Mouse (Mus musculus) megakaryocyte, adult 5-6 weeks (primary cell): ENCODE measurements at regions not wholly inside any gene's neighbourhood (a gene's known extent, or its start where the extent isn't known, plus 50 kb on each side); places are given as distances from the start of the nearest gene placed in this dataset.

Experiments used
- ATAC-seq: 2 replicates; pipeline ENCODE4 v1.8.0; 2016; ENCODE audit warnings: mild to moderate bottlenecking, inconsistent platforms; ENCODE audit not compliant: poor library complexity, severe bottlenecking

DNA sequence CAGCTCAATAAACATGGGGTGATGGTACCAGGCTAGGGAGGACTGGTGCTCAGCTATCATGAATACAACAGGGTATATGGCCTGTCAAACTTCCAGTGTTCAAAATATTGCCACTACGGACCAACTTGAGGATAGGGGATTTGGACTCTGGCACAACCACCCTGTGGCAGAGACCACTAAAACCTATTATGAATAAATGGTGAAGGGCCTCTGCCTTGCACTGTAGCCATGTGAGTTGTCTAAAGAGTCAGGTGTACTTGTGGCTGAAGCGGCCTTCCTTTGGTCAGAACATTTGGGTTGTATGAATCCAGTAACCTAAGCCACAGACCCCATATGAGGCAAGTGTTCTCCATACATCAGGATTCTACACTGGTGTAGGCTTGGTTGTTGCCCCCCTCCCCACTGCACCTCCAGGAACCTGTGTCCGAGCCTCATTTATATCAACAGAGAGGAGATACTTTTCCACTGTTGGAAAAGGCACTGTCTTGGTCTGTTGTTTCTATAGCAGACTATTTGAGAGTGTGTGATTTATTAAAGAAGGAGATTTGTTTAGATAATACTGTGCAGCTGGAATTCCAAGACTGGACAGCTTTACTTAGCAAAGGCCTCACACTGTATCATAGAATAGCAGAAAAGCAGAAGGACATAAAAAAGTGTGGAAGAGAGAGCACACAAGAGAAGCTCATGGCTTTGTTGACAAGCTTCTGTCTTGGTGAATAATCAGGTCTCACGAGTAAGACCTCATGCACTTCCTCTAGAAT lies 112.2 kb upstream of the Nxt1 start:
- ATAC-seq: no peak

DNA sequence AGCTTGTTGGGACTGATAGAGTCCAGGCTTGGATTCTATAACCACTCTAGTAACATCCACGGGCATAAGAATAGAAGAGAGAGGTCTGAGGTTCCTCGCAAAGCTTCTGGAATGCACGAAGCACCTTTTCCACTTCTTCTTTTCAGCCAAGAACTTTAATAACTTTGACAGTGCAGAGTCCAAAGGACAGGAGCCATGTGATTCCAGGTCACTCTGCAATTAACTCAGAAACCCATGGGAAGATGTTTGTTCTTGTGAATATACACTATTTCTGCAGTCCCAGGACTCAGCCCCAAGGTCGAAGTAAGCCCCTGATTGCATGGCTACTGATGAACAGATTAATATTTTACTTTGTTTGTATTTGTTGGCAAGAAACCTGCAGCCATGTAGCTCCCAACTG lies 113.0 kb upstream of the Nxt1 start:
- ATAC-seq: no peak

DNA sequence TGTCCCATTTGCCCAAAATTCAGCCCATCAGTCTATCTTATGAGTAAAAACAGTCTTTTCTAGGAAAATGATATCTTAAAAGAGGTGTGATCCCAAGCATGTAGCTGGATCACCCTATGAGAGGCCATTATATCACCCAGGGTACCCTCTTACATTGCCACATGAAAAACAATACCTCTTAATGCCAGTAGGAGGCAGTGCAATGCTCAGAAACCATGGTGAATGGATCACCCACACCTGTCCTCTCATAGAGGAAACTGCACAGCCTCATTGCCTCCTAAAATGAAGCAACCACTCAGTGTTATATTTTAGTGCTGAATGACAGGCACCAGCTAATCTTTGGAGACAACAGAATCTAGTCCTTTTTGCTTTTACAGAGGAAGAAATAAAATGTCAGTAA lies 114.0 kb upstream of the Nxt1 start:
- ATAC-seq: peak; percentile 84

- no peak for ATAC-seq
These were observed 107.8 kb upstream of the Cd93 start for GRCm38 (mm10) chr2:148551207-148551606.

GRCm38 (mm10) chr2:148549618-148550017 lies 106.3 kb upstream of the Cd93 start:
- ATAC-seq: no peak

- ATAC-seq: no peak
These were observed 99.0 kb upstream of the Cd93 start for GRCm38 (mm10) chr2:148542340-148542739.

GRCm38 (mm10) chr2:148537914-148538510 lies 94.6 kb upstream of the Cd93 start:
- no peak for ATAC-seq

GRCm38 (mm10) chr2:148537251-148537650 lies 93.9 kb upstream of the Cd93 start:
- no peak for ATAC-seq

DNA sequence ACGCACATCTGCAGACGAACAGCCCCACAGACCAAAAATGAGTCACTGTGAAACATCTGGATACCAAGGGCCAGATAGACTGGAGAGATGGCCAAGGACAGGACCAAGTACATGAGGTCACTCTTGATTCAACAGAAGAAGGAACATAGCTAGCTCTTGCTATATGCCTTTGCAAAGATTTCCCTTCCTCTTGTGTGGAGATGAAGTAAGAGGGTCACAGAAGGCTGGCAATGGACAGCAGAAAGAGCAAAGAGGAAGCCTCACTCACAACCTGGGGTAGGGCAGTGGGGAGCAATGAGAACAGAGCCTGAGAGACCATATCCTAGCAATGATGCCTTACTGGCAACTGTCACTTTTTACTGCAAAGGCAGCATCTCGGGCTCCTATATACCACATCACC lies 93.2 kb upstream of the Cd93 start:
- peak; percentile 90 for ATAC-seq

DNA sequence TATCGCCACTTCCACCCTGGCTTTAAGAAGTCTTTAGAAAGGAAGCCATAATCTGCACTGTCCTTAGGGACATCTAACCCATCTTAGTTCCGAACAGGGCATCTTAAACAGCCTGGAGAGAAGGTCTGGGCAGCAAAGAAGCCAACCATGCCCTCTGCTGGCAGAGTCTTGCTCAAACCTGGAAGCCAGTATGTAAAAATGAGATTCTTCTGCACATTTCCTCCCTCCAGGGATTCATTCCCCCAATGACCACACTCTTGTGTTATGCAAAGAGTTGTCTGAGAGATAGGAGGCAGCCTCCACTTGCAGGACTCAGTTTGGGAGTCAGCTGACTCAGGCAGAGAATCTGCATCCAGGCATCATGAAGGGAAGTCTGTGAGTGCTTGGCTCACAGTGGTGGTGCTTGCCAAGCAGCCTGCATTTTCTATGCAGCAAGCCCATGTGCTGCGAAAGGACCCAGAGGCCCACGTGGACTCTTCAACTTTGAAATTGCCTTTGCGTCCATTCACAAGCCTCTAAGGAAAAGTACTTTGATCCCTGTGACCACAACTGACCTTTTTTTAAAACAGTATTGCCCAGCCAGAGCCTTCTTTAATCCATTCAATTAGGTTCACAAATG lies 92.3 kb upstream of the Cd93 start:
- ATAC-seq: peak; percentile 45

GRCm38 (mm10) chr2:148532051-148532450 lies 88.7 kb upstream of the Cd93 start:
- ATAC-seq: 0 out of 2 replicates have a peak, but pooled peaks have one; percentile 15

DNA sequence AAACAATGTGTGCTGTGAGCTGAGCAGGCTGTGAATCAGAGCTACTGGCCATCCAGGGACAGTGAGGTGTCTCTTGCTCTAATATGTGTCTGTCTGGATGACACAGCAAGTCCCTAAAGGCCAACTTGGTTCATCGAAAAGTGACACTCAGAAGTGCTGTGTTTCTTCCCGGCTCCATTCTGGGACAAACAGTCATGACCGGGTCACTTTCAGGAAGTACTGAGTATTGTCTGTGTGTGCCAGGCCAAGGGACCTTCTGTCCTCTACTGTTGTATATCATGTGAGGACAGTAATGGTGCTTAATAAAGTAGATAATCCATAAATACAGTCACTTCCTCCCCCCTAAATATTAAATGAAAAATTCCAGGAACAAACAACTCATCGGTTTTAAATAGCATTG lies 87.2 kb upstream of the Cd93 start:
- ATAC-seq: no peak

GRCm38 (mm10) chr2:148529900-148530299 lies 86.5 kb upstream of the Cd93 start:
- no peak for ATAC-seq

DNA sequence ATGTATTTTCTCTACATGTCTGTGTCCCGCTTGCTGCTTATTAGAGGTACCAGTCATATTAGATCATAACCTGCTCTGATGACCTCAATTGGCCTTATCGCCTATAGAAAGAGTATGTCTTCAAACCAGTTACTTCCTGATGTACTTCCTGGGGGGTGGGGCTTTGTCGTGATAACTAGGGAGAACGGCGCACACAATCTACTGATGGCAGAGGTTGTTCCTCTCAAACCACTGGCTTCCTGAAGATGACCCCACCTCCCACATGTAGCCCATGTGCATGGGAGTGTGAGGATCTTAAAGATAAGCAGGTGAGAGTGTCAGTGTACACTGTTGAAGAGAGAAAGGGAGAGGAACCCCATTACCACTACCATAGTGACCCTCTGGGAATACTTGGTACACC lies 84.4 kb upstream of the Cd93 start:
- peak; percentile 46 for ATAC-seq

GRCm38 (mm10) chr2:148525496-148525895 lies 82.1 kb upstream of the Cd93 start:
- ATAC-seq: no peak

DNA sequence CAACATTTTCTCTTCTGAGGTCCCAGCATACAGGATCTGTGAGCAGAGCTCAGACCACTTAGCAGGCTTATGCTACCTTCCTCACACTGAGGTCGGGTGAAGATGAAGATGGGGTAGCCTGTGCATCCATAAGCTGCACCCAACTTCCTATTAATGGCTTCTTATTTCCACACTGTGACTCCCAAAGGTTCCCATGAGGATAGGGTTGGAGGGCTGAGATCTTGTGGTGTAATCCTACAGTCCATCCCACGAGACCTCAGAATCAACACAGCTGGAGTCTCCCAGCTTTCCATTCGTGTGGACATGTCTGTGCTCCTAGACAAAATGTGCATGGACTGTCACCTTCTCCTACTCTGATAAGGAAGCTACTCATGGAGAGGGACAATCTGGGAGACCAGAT lies 80.0 kb upstream of the Cd93 start:
- no peak for ATAC-seq

DNA sequence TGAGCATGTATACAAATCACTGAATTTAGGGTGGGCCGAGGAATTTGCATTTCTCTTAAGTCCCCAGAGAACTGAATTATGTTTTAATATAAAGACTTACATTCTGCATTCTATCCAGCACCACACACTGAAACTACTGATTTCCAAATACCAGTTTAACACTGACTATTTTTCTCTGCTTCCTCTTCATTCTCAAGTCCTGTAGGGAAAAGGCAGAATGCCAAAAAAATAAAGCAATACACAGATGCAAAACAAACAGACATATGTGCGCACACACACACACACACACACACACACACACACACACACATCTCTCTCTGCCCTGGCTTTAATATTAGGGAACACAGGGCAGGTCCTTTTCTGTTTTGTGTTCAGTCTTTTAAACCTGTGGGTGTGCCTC lies 79.6 kb upstream of the Cd93 start:
- no peak for ATAC-seq

DNA sequence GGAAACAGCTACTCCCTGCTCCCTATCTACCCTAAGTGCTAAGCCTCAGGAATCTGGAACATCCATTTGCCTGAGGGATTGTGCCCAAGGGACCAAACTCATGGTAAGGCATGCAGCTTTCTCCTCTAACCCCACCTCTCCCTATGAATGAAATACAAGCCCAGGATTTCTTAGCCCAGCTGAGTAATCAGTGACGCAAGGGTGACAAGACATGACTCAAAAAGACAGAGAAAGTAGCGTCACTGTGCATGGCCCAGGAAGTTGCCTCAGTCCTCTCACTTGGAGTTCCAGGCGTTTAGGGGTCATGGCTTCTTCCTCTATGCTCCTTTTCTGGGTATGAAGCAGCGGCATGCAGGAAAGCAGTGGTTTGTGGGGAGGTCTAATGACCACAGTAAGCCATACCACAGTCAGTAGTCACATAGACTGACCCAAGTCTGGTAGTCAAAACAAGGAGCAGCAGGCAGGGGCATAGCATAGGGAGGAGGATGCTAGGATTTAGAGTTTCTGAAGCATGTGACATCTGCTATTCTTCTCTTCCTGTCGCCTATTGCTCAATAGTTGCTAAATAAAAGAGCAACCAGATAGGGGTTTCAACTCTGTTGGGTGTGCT lies 78.7 kb upstream of the Cd93 start:
- ATAC-seq: peak; percentile 87

DNA sequence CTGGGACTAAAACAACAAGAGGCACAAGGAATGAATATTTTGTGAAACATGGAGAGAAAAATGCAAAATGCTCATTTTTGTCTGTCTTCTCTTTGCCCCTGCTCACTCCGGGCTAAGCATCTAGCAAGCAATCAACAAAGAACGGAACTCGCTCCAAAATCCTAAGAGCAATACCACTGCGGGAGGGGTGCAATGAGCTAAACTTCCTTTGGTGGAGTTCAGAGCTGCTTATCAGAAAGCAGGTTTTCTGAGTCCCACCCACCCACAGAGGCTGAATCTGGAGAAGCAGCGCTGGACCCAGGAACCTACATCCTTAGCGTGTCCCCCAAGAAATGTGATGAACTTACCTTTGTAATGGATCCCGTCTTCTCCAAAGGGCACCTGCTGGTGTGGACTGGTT lies 76.9 kb upstream of the Cd93 start:
- no peak for ATAC-seq

GRCm38 (mm10) chr2:148519689-148520290 lies 76.4 kb upstream of the Cd93 start:
- no peak for ATAC-seq

GRCm38 (mm10) chr2:148517906-148518305 lies 74.5 kb upstream of the Cd93 start:
- no peak for ATAC-seq
